Mouse (Mus musculus) limb, embryonic 11.5 days (tissue): ENCODE measurements at regions not wholly inside any gene's neighbourhood (a gene's known extent, or its start where the extent isn't known, plus 50 kb on each side); places are given as distances from the start of the nearest gene placed in this dataset.

Experiments
- ATAC-seq: fragments of 200-750 bp; cut with Nextera tagmentation; 2 replicates; pipeline ENCODE4 v1.8.0; 2017; ENCODE audit warnings: low read depth; ENCODE audit not compliant: insufficient number of reproducible peaks, low FRiP score, low TSS enrichment
- DNase-seq: peaks from one replicate; pipeline ENCODE4 v3.0.0-alpha.2; 2015; ENCODE audit warnings: low spot score
- H3K27ac ChIP-seq: fragments of 300-500 bp; sonication (generic); replicated peaks from 2 replicates; pipeline ENCODE4 v1.5.1; 2014; ENCODE audit warnings: low read depth, mild to moderate bottlenecking, low read length
- H3K27me3 ChIP-seq: fragments of 300-500 bp; sonication (generic); 2 replicates; pipeline ENCODE4 v1.6.1; 2014; ENCODE audit warnings: mild to moderate bottlenecking, low read length, mixed read lengths; ENCODE audit not compliant: control insufficient read depth, insufficient read depth
- H3K36me3 ChIP-seq: fragments of 300-500 bp; sonication (generic); 2 replicates; pipeline ENCODE4 v1.6.1; 2014; ENCODE audit warnings: mild to moderate bottlenecking, low read length, moderate library complexity, mixed read lengths; ENCODE audit not compliant: control insufficient read depth, insufficient read depth
- H3K4me1 ChIP-seq: fragments of 300-500 bp; sonication (generic); 2 replicates; pipeline ENCODE4 v1.6.1; 2014; ENCODE audit warnings: low read length, mixed read lengths; ENCODE audit not compliant: control insufficient read depth, insufficient read depth
- H3K4me2 ChIP-seq: fragments of 300-500 bp; sonication (generic); 2 replicates; pipeline ENCODE4 v1.6.1; 2014; ENCODE audit warnings: low read depth, mild to moderate bottlenecking, moderate library complexity; ENCODE audit not compliant: severe bottlenecking
- H3K4me3 ChIP-seq: fragments of 300-500 bp; sonication (generic); 2 replicates; pipeline ENCODE4 v1.5.1; 2014; ENCODE audit warnings: low read depth, low read length
- H3K9ac ChIP-seq: fragments of 300-500 bp; sonication (generic); 2 replicates; pipeline ENCODE4 v1.6.1; 2014; ENCODE audit warnings: mild to moderate bottlenecking, low read length
- H3K9me3 ChIP-seq: fragments of 300-500 bp; sonication (generic); 2 replicates; pipeline ENCODE4 v1.6.1; 2016; ENCODE audit warnings: low read length; ENCODE audit not compliant: control insufficient read depth
- WGBS: fragments of 180-500 bp; shearing (Covaris S2); extraction: QIAGEN DNeasy Blood & Tissue Kit; methylation state at CpG from one replicate; pipeline ENCODE4 v1.1.7; 2014; 5-methylcytosine and 5-hydroxymethylcytosine counted together

- ATAC-seq (no peak), DNase-seq (no peak)
- Histone ChIP-seq H3K4me2 (no peak overlapping the region), H3K9ac (no peak overlapping the region), H3K36me3 (no peaks in the 10 kb centered on the region), H3K4me1 (no peaks in the 10 kb centered on the region), H3K27me3 (no peaks in the 10 kb centered on the region), H3K4me3 (no peak overlapping the region), H3K27ac (no peak overlapping the region), H3K9me3 (no peaks in the 10 kb centered on the region)
- 28% methylated on average over 7 of the region's 7 CpGs for WGBS
These were observed 268.0 kb upstream of the Cxcr4 start for GRCm38 (mm10) chr1:128860094-128860493.

GRCm38 (mm10) chr1:128858661-128859060, 266.6 kb upstream of the Cxcr4 start:
- H3K4me1 ChIP-seq, result no peaks in the 10 kb centered on the region
- WGBS, result 81% methylated on average over 2 of the region's 2 CpGs
- no peak overlapping the region for H3K9ac ChIP-seq
- H3K27ac ChIP-seq, result no peak overlapping the region
- H3K4me2 ChIP-seq, result no peak overlapping the region
- no peaks in the 10 kb centered on the region for H3K27me3 ChIP-seq
- H3K36me3 ChIP-seq, result no peaks in the 10 kb centered on the region
- no peak for ATAC-seq
- H3K9me3 ChIP-seq, result no peaks in the 10 kb centered on the region
- no peak for DNase-seq
- H3K4me3 ChIP-seq, result no peak overlapping the region

- WGBS, result 69% methylated on average over 2 of the region's 2 CpGs
- H3K4me3 ChIP-seq, result no peak overlapping the region
- DNase-seq (no peak), ATAC-seq (no peak)
- no peaks in the 10 kb centered on the region for H3K27me3 ChIP-seq
- H3K27ac ChIP-seq, result no peak overlapping the region
- no peaks in the 10 kb centered on the region for H3K36me3 ChIP-seq
- no peak overlapping the region for H3K9ac ChIP-seq
- H3K9me3 ChIP-seq, result no peaks in the 10 kb centered on the region
- no peaks in the 10 kb centered on the region for H3K4me1 ChIP-seq
- no peak overlapping the region for H3K4me2 ChIP-seq
These were observed 264.8 kb upstream of the Cxcr4 start for GRCm38 (mm10) chr1:128856933-128857332.

GRCm38 (mm10) chr1:128854649-128855048, 262.6 kb upstream of the Cxcr4 start:
- Histone ChIP-seq H3K4me2 (no peak overlapping the region), H3K4me3 (no peak overlapping the region), H3K9me3 (no peaks in the 10 kb centered on the region), H3K36me3 (no peaks in the 10 kb centered on the region), H3K27ac (no peak overlapping the region), H3K27me3 (no peaks in the 10 kb centered on the region), H3K9ac (no peak overlapping the region), H3K4me1 (no peaks in the 10 kb centered on the region)
- DNase-seq, result no peak
- ATAC-seq, result no peak
- WGBS, result 76% methylated on average over 9 of the region's 9 CpGs

- H3K4me1 ChIP-seq, result no peaks in the 10 kb centered on the region
- no peak for DNase-seq
- no peaks in the 10 kb centered on the region for H3K27me3 ChIP-seq
- H3K4me2 ChIP-seq, result no peak overlapping the region
- H3K36me3 ChIP-seq, result no peaks in the 10 kb centered on the region
- WGBS, result 94% methylated on average over 10 of the region's 10 CpGs
- no peak overlapping the region for H3K4me3 ChIP-seq
- ATAC-seq, result no peak
- H3K9me3 ChIP-seq, result no peaks in the 10 kb centered on the region
- no peak overlapping the region for H3K27ac ChIP-seq
- no peak overlapping the region for H3K9ac ChIP-seq
These were observed 261.2 kb upstream of the Cxcr4 start for GRCm38 (mm10) chr1:128853286-128853685.

GRCm38 (mm10) chr1:128837361-128837760, 245.3 kb upstream of the Cxcr4 start:
- Histone ChIP-seq H3K36me3 (no peaks in the 10 kb centered on the region), H3K27ac (no peak overlapping the region), H3K27me3 (no peaks in the 10 kb centered on the region), H3K9me3 (no peaks in the 10 kb centered on the region), H3K4me1 (no peaks in the 10 kb centered on the region), H3K4me3 (no peak overlapping the region), H3K4me2 (no peak overlapping the region), H3K9ac (no peak overlapping the region)
- ATAC-seq (no peak), DNase-seq (no peak)
- WGBS, result 68% methylated on average over 4 of the region's 4 CpGs

- Histone ChIP-seq H3K27me3 (no peaks in the 10 kb centered on the region), H3K9me3 (no peaks in the 10 kb centered on the region), H3K4me2 (no peak overlapping the region), H3K9ac (no peak overlapping the region), H3K27ac (no peak overlapping the region), H3K4me1 (no peaks in the 10 kb centered on the region), H3K4me3 (no peak overlapping the region), H3K36me3 (no peaks in the 10 kb centered on the region)
- ATAC-seq, result no peak
- WGBS, result 92% methylated on average over 8 of the region's 8 CpGs
- no peak for DNase-seq
These were observed 243.4 kb upstream of the Cxcr4 start for GRCm38 (mm10) chr1:128835510-128835909.

- no peaks in the 10 kb centered on the region for H3K4me1 ChIP-seq
- DNase-seq (no peak), ATAC-seq (no peak)
- no peak overlapping the region for H3K9ac ChIP-seq
- H3K36me3 ChIP-seq, result no peaks in the 10 kb centered on the region
- H3K4me2 ChIP-seq, result no peak overlapping the region
- H3K9me3 ChIP-seq, result no peaks in the 10 kb centered on the region
- H3K27ac ChIP-seq, result no peak overlapping the region
- H3K4me3 ChIP-seq, result no peak overlapping the region
- 55% methylated on average over 11 of the region's 11 CpGs for WGBS
- no peaks in the 10 kb centered on the region for H3K27me3 ChIP-seq
These were observed 241.1 kb upstream of the Cxcr4 start for GRCm38 (mm10) chr1:128833096-128833715.
